Mouse (Mus musculus): ENCODE data around the gene Iqcf6. TPM values are rescaled to one million over a fixed set of nuclear protein-coding genes. Genes with fewer than 3 reads are reported as not detected.

Gene Iqcf6
- polyA plus RNA-seq, 1 experiment = 85.6 TPM

GRCm38 (mm10) chr9:106675480-106675879 lies 49.1 kb downstream of the Iqcf6 start:
- no peaks in the 10 kb centered on the region for H3K27me3 ChIP-seq (ENCODE audit: control insufficient read depth, insufficient read depth, low read length)
- no peak overlapping the region for H3K27ac ChIP-seq (ENCODE audit: control insufficient read depth, insufficient read depth, low read depth, low read length)
- H3K4me1 ChIP-seq (ENCODE audit: control insufficient read depth, insufficient read depth, low read length) = no peaks in the 10 kb centered on the region
- H3K36me3 ChIP-seq (ENCODE audit: control insufficient read depth, insufficient read depth, low read length) = peaks cover 2% of the 10 kb centered on the region; the same call in 1 of the 2 replicates
- TF ChIP-seq POLR2A (IDR thresholded peaks at IDR 0.05; ENCODE audit: control insufficient read depth, low read depth, low read length) = no peak
- TF ChIP-seq CTCF (IDR thresholded peaks at IDR 0.05; ENCODE audit: control insufficient read depth, insufficient read depth, insufficient replicate concordance, low read depth, low read length) = peak; percentile 71; the same call in 1 of the 2 replicates
- peak overlapping the region; percentile 47; the same call in 1 of the 2 replicates for H3K4me3 ChIP-seq (ENCODE audit: control insufficient read depth, low read depth, low read length)

- H3K4me3 ChIP-seq (ENCODE audit: control insufficient read depth, low read depth, low read length) = no peak overlapping the region
- H3K27ac ChIP-seq (ENCODE audit: control insufficient read depth, insufficient read depth, low read depth, low read length) = no peak overlapping the region
- no peaks in the 10 kb centered on the region for H3K4me1 ChIP-seq (ENCODE audit: control insufficient read depth, insufficient read depth, low read length)
- peaks cover 2% of the 10 kb centered on the region; the same call in 1 of the 2 replicates for H3K36me3 ChIP-seq (ENCODE audit: control insufficient read depth, insufficient read depth, low read length)
- TF ChIP-seq POLR2A (IDR thresholded peaks at IDR 0.05; ENCODE audit: control insufficient read depth, low read depth, low read length) = no peak
- no peak for TF ChIP-seq CTCF (IDR thresholded peaks at IDR 0.05; ENCODE audit: control insufficient read depth, insufficient read depth, insufficient replicate concordance, low read depth, low read length)
- H3K27me3 ChIP-seq (ENCODE audit: control insufficient read depth, insufficient read depth, low read length) = no peaks in the 10 kb centered on the region
Measured at GRCm38 (mm10) chr9:106675965-106676364, 49.6 kb downstream of the Iqcf6 start.

GRCm38 (mm10) chr9:106676571-106676970 lies 50.2 kb downstream of the Iqcf6 start:
- H3K4me3 ChIP-seq (ENCODE audit: control insufficient read depth, low read depth, low read length) = no peak overlapping the region
- TF ChIP-seq CTCF (IDR thresholded peaks at IDR 0.05; ENCODE audit: control insufficient read depth, insufficient read depth, insufficient replicate concordance, low read depth, low read length) = no peak
- no peaks in the 10 kb centered on the region for H3K4me1 ChIP-seq (ENCODE audit: control insufficient read depth, insufficient read depth, low read length)
- peaks cover 2% of the 10 kb centered on the region; the same call in 1 of the 2 replicates for H3K36me3 ChIP-seq (ENCODE audit: control insufficient read depth, insufficient read depth, low read length)
- H3K27me3 ChIP-seq (ENCODE audit: control insufficient read depth, insufficient read depth, low read length) = no peaks in the 10 kb centered on the region
- H3K27ac ChIP-seq (ENCODE audit: control insufficient read depth, insufficient read depth, low read depth, low read length) = no peak overlapping the region

Other genes starting within 250 kb of the Iqcf6 start
- 357 and 448 TPM in 2 replicates for gene Rpl29, start 197.1 kb upstream of the Iqcf6 start, polyA plus RNA-seq (2012; rRNA removed)
- 1.9 and 2.0 TPM in 2 replicates for gene Acy1, start 188.3 kb upstream of the Iqcf6 start, polyA plus RNA-seq (2012; rRNA removed)
- 12.9 and 14.0 TPM in 2 replicates for gene Abhd14b, start 179.1 kb upstream of the Iqcf6 start, polyA plus RNA-seq (2012; rRNA removed)
- gene Abhd14a, start 178.9 kb upstream of the Iqcf6 start, polyA plus RNA-seq (2012; rRNA removed) = 197 and 198 TPM in 2 replicates
- gene Pcbp4, start 173.3 kb upstream of the Iqcf6 start, polyA plus RNA-seq (2012; rRNA removed) = 65.7 and 78.3 TPM in 2 replicates
- gene Gpr62, start 160.6 kb upstream of the Iqcf6 start, polyA plus RNA-seq (2012; rRNA removed) = 22.5 and 24.9 TPM in 2 replicates
- gene Rrp9, start 150.6 kb upstream of the Iqcf6 start, polyA plus RNA-seq (2012; rRNA removed) = 20.0 and 20.9 TPM in 2 replicates
- 2.9 and 5.2 TPM in 2 replicates for gene Parp3, start 149.6 kb upstream of the Iqcf6 start, polyA plus RNA-seq (2012; rRNA removed)
- gene Iqcf1, start 126.6 kb upstream of the Iqcf6 start, polyA plus RNA-seq (2012; rRNA removed) = 649 and 752 TPM in 2 replicates
- gene Iqcf5, start 112.0 kb upstream of the Iqcf6 start, polyA plus RNA-seq (2012; rRNA removed) = 501 and 546 TPM in 2 replicates
- gene Iqcf3, start 65.0 kb upstream of the Iqcf6 start, polyA plus RNA-seq (2012; rRNA removed) = 594 and 612 TPM in 2 replicates
- gene Iqcf4, start 55.6 kb upstream of the Iqcf6 start, polyA plus RNA-seq (2012; rRNA removed) = 220 and 225 TPM in 2 replicates
- gene Grm2, start 29.5 kb downstream of the Iqcf6 start, polyA plus RNA-seq (2012; rRNA removed) = 0.22 and 0.30 TPM in 2 replicates
- gene Tex264, start 59.3 kb downstream of the Iqcf6 start, polyA plus RNA-seq (2012; rRNA removed) = 82.9 and 84.7 TPM in 2 replicates
- gene Rad54l2, start 162.6 kb downstream of the Iqcf6 start, polyA plus RNA-seq (2012; rRNA removed) = 13.1 and 18.2 TPM in 2 replicates
- 56.6 and 71.0 TPM in 2 replicates for gene Dcaf1, start 195.3 kb downstream of the Iqcf6 start, polyA plus RNA-seq (2012; rRNA removed)